ENCODE assay signal across 10 mouse cellular contexts in the genomic region with DNA sequence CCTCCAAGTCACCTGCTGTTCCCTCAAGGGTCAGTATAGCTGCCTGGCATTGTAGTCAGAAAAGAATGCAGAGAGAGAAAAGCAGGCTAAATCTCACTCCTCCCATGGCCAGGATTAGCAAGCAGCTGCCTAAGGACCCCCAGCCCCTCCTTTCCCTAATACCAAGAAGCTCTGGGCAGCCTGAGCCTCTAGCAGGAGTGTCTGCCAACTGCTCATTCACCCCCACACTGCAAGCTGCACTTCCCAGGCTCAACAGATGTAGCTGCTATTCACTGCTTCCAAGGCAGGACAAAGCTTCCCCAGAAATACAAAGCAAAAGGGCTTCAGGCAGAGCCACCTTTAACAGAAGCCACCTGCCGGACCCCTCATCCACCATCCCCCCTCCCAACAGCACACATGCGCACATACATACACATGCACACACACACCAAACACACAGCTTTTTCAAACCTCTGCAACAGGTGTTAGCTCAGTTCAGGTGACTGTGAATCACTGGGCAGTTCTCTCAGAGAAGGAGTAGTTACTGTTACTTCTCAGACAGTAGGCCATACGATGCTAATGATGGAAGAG. TPM values are rescaled to one million over a fixed set of nuclear protein-coding genes. Genes with fewer than 3 reads are reported as not detected.
DNase-seq lines count a peak whose midpoint lies in the region; ATAC-seq and TF ChIP-seq lines count a peak whose summit lies in the region.
"Had no signal": no experiment of that assay in that cellular context is flagged by ENCODE, and none has a peak within 500 bp of the region (broad histone marks: within the 10 kb centered on the region; RNA-seq: fewer than 3 reads in every experiment).

No protein-coding gene starts in this region.

- peaks cover 92% of the 10 kb centered on the region for H3K4me1 ChIP-seq in heart, embryonic 16.5 days (ENCODE audit: control insufficient read depth, insufficient read depth, low read length)
- peaks cover 81% of the 10 kb centered on the region for H3K4me1 ChIP-seq in liver, postnatal 0 days (ENCODE audit: insufficient read depth)

- WGBS in heart, embryonic 16.5 days = 61% methylated on average over 3 of the region's 3 CpGs
- 72% methylated on average over 3 of the region's 3 CpGs for WGBS in liver, postnatal 0 days (ENCODE audit: insufficient replicate concordance)

- H3K4me2 ChIP-seq in heart, embryonic 16.5 days (ENCODE audit: low read depth, low read length) = no peak overlapping the region
- no peak overlapping the region for H3K4me2 ChIP-seq in liver, postnatal 0 days (ENCODE audit: low read depth, low read length)

- H3K36me3 ChIP-seq in heart, embryonic 16.5 days (ENCODE audit: control insufficient read depth, insufficient read depth) = no peaks in the 10 kb centered on the region
- H3K36me3 ChIP-seq in liver, postnatal 0 days (replicated peaks; ENCODE audit: insufficient read depth, low read length) = no peaks in the 10 kb centered on the region

- TF ChIP-seq EP300 in liver, postnatal 0 days (IDR thresholded peaks at IDR 0.05; ENCODE audit: low read depth) = no peak

- intact Hi-C loops in gastrocnemius, adult 2 months (cut with DNase I) = no loop called here
- intact Hi-C loops in left cerebral cortex, adult 2 months (cut with DNase I) = loop anchor here (2.0 kb wide), 1 partner anchor 18 kb away; a partner anchor contains a TSS

- no peak for DNase-seq in gastrocnemius, adult 2 months
- DNase-seq in gastrocnemius, adult 18-20 months (ENCODE audit: low spot score) = no peak
- peak; percentile 58 for DNase-seq in brain, embryonic 18.5 days (ENCODE audit: low read depth, low spot score)
- DNase-seq in left cerebral cortex, adult 2 months (ENCODE audit: extremely low spot score in 1 of 2, low spot score in 2 of 2) = peak; percentile 43 to 50
- DNase-seq in retina, adult 2 months (ENCODE audit: low read depth, low spot score) = peak; percentile 51
- no peak for DNase-seq in c-Kit-positive CD71-positive TER-119-positive erythroid progenitor cells, embryonic 14.5 days (ENCODE audit: low spot score)
- DNase-seq in liver, postnatal 0 days = no peak

- no peak for TF ChIP-seq CTCF in gastrocnemius, adult 2 months (IDR thresholded peaks at IDR 0.05)
- peak; percentile 3; the same call in 1 of the 2 replicates for TF ChIP-seq CTCF in left cerebral cortex, adult 2 months (IDR thresholded peaks at IDR 0.05)
- TF ChIP-seq CTCF in liver, postnatal 0 days (IDR thresholded peaks at IDR 0.05; ENCODE audit: low read depth) = no peak

- H3K27me3 ChIP-seq in heart, embryonic 16.5 days (ENCODE audit: control insufficient read depth, insufficient read depth, low read length) = no peaks in the 10 kb centered on the region
- no peaks in the 10 kb centered on the region for H3K27me3 ChIP-seq in liver, postnatal 0 days (ENCODE audit: insufficient read depth, low read length)

- peak overlapping the region; percentile 68 for H3K27ac ChIP-seq in gastrocnemius, adult 2 months
- peak overlapping the region; percentile 60 for H3K27ac ChIP-seq in heart, embryonic 16.5 days (ENCODE audit: low read length)
- peak overlapping the region; percentile 49 for H3K27ac ChIP-seq in left cerebral cortex, adult 2 months
- no peak overlapping the region for H3K27ac ChIP-seq in liver, postnatal 0 days (ENCODE audit: low read depth)
- H3K27ac ChIP-seq: macrophage had no signal

- peak overlapping the region; percentile 7; the same call in 1 of the 2 replicates for H3K4me3 ChIP-seq in gastrocnemius, adult 2 months
- no peak overlapping the region for H3K4me3 ChIP-seq in heart, embryonic 16.5 days (ENCODE audit: low read length)
- no peak overlapping the region for H3K4me3 ChIP-seq in left cerebral cortex, adult 2 months
- H3K4me3 ChIP-seq in liver, postnatal 0 days (ENCODE audit: low read depth, low read length) = no peak overlapping the region

- no peaks in the 10 kb centered on the region for H3K9me3 ChIP-seq in heart, embryonic 16.5 days (replicated peaks; ENCODE audit: control insufficient read depth, low read length)
- H3K9me3 ChIP-seq in liver, postnatal 0 days (ENCODE audit: low read length) = no peaks in the 10 kb centered on the region

- H3K9ac ChIP-seq in heart, embryonic 16.5 days (ENCODE audit: low read length) = peak overlapping the region; percentile 48
- no peak overlapping the region; the same call in 1 of the 2 replicates for H3K9ac ChIP-seq in liver, postnatal 0 days (replicated peaks)

- no peak for ATAC-seq in heart, embryonic 16.5 days (replicated peaks; ENCODE audit: extremely low read depth, insufficient read depth, low FRiP score)
- no peak for ATAC-seq in liver, postnatal 0 days

RNA-seq across cellular contexts. Expression of a gene that starts 18.8 kb away (rescaled TPM):
- total RNA-seq in gastrocnemius, adult 2 months (2021) = 100 to 1,000 TPM; 203 to 251 TPM
- 100 to 1,000 TPM; 217 to 250 TPM for total RNA-seq in gastrocnemius, adult 18-20 months (2021)
- 61.4 and 66.8 TPM in 2 replicates for polyA plus RNA-seq in heart, embryonic 16.5 days (2015; fragmentation: Nextera tagmentation; extraction: Ambion mirVana)
- total RNA-seq in left cerebral cortex, adult 2 months (2021) = 10 to 100 TPM; 31.0 to 32.8 TPM
- 18.3 and 19.6 TPM in 2 replicates for polyA plus RNA-seq in liver, postnatal 0 days (2015; fragmentation: Nextera tagmentation; extraction: Ambion mirVana)

RNA-seq across cellular contexts. Expression of a gene that starts 59.2 kb away (rescaled TPM):
- total RNA-seq in gastrocnemius, adult 2 months (2021) = not detected
- total RNA-seq in gastrocnemius, adult 18-20 months (2021) = not detected
- polyA plus RNA-seq in heart, embryonic 16.5 days (2015; fragmentation: Nextera tagmentation; extraction: Ambion mirVana) = 0.11 and 0.14 TPM in 2 replicates
- total RNA-seq in left cerebral cortex, adult 2 months (2021) = not detected
- polyA plus RNA-seq in liver, postnatal 0 days (2015; fragmentation: Nextera tagmentation; extraction: Ambion mirVana) = 0.19 TPM in 1 of 2 replicates, not detected in the other
- polyA plus RNA-seq: C2C12 had no signal

RNA-seq across cellular contexts. Expression of a gene that starts 59.3 kb away (rescaled TPM):
- not detected for total RNA-seq in gastrocnemius, adult 2 months (2021)
- total RNA-seq in gastrocnemius, adult 18-20 months (2021) = not detected
- polyA plus RNA-seq in heart, embryonic 16.5 days (2015; fragmentation: Nextera tagmentation; extraction: Ambion mirVana) = 1.8 and 2.1 TPM in 2 replicates
- 10 to 100 TPM; 15.6 to 16.6 TPM for total RNA-seq in left cerebral cortex, adult 2 months (2021)
- 9.5 and 10.3 TPM in 2 replicates for polyA plus RNA-seq in liver, postnatal 0 days (2015; fragmentation: Nextera tagmentation; extraction: Ambion mirVana)

Comparison
In these comparisons a context has a peak if more than half of its experiments do, and no peak if none do; other contexts are left out.
1. DNase-seq: peak in brain, embryonic 18.5 days (single experiment), left cerebral cortex, adult 2 months (2 of 2) and retina, adult 2 months (single experiment); none in gastrocnemius, adult 2 months (single experiment), gastrocnemius, adult 18-20 months (single experiment), c-Kit-positive CD71-positive TER-119-positive erythroid progenitor cells, embryonic 14.5 days (single experiment) and liver, postnatal 0 days (single experiment).
2. RNA of a gene that starts 18.8 kb away (total RNA-seq): 203 to 251 TPM in gastrocnemius, adult 2 months and 217 to 250 TPM in gastrocnemius, adult 18-20 months; 31.0 to 32.8 TPM in left cerebral cortex, adult 2 months; every median in the first group is over 4 times any median in the second.
3. RNA of a gene that starts 59.3 kb away (total RNA-seq): 15.6 to 16.6 TPM in left cerebral cortex, adult 2 months; not detected in gastrocnemius, adult 18-20 months and not detected in gastrocnemius, adult 2 months; every median in the first group is over 10 times any median in the second.